Mouse (Mus musculus) heart, adult 2 months (tissue): ENCODE data around the gene Slc29a2.

ENCODE experiments used
- CTCF ChIP-seq: fragments of 200-600 bp; IDR thresholded peaks from 2 replicates; pipeline ENCODE4 v1.8.1; 2022; ENCODE audit warnings: antibody characterized with exemption, mild to moderate bottlenecking, moderate library complexity
- EP300 ChIP-seq: fragments of 200-500 bp; IDR thresholded peaks from 2 replicates; pipeline ENCODE4 v1.6.1; 2011; ENCODE audit warnings: low read depth, low read length, control low read depth; ENCODE audit not compliant: insufficient read depth
- POLR2A ChIP-seq: fragments of 200-500 bp; IDR thresholded peaks from 2 replicates; pipeline ENCODE4 v1.6.1; 2011; ENCODE audit warnings: mild to moderate bottlenecking, low read depth, low read length, control low read depth; ENCODE audit not compliant: insufficient read depth

GRCm38 (mm10) chr19:5049325-5049724 is 25.7 kb downstream of the Slc29a2 start:
- TF ChIP-seq POLR2A (no peak), CTCF (no peak), EP300 (no peak)
